Mouse (Mus musculus) lung, embryonic 16.5 days (tissue): ENCODE results near the gene Dnmbp. TPM values are rescaled to one million over a fixed set of nuclear protein-coding genes. Genes with fewer than 3 reads are reported as not detected.
"Not testable (repeated sequence)": the region's sequence is repeated elsewhere in the genome, so short reads cannot be mapped to it uniquely, and the experiment has no call there.

Source experiments
- ATAC-seq: fragments of 200-750 bp; cut with Nextera tagmentation; 2 replicates; pipeline ENCODE4 v1.8.0; 2017; ENCODE audit warnings: low read depth, mild to moderate bottlenecking, moderate library complexity
- H3K27ac ChIP-seq: fragments of 300-500 bp; sonication (generic); 2 replicates; pipeline ENCODE4 v1.5.1; 2014; ENCODE audit warnings: mild to moderate bottlenecking, control low read depth, low read length
- H3K27me3 ChIP-seq: fragments of 300-500 bp; sonication (generic); 2 replicates; pipeline ENCODE4 v1.6.1; 2014; ENCODE audit warnings: low read depth, low read length, mixed read lengths; ENCODE audit not compliant: control insufficient read depth, insufficient read depth
- H3K36me3 ChIP-seq: fragments of 300-500 bp; sonication (generic); 2 replicates; pipeline ENCODE4 v1.6.1; 2014; ENCODE audit warnings: low read length; ENCODE audit not compliant: control insufficient read depth, insufficient read depth
- H3K4me1 ChIP-seq: fragments of 300-500 bp; sonication (generic); replicated peaks from 2 replicates; pipeline ENCODE4 v1.6.1; 2014; ENCODE audit warnings: low read length, mixed read lengths; ENCODE audit not compliant: control insufficient read depth, insufficient read depth
- H3K4me2 ChIP-seq: fragments of 300-500 bp; sonication (generic); 2 replicates; pipeline ENCODE4 v1.6.1; 2014; ENCODE audit warnings: low read depth, low read length, control low read depth
- H3K4me3 ChIP-seq: fragments of 300-500 bp; sonication (generic); 2 replicates; pipeline ENCODE4 v1.5.1; 2014; ENCODE audit warnings: mild to moderate bottlenecking, low read length, control low read depth
- H3K9ac ChIP-seq: fragments of 300-500 bp; sonication (generic); 2 replicates; pipeline ENCODE4 v1.6.1; 2014; ENCODE audit warnings: low read length, control low read depth
- H3K9me3 ChIP-seq: fragments of 300-500 bp; sonication (generic); 2 replicates; pipeline ENCODE4 v1.6.1; 2016; ENCODE audit warnings: low read length; ENCODE audit not compliant: control insufficient read depth
- WGBS: fragments of 180-500 bp; shearing (Covaris S2); extraction: QIAGEN DNeasy Blood & Tissue Kit; methylation state at CpG from one replicate; pipeline ENCODE4 v1.1.7; 2014; 5-methylcytosine and 5-hydroxymethylcytosine counted together
- polyA plus RNA-seq: library from polyadenylated mRNA; unstranded; fragments of >200 nt; fragmentation: Nextera tagmentation; extraction: Ambion mirVana; gene quantifications from 2 replicates; pipeline ENCODE4 v1.2.1, GENCODE M21; 2015

Gene Dnmbp
- polyA plus RNA-seq, 1 experiment from 2014 or later, result 22.1 TPM

DNA sequence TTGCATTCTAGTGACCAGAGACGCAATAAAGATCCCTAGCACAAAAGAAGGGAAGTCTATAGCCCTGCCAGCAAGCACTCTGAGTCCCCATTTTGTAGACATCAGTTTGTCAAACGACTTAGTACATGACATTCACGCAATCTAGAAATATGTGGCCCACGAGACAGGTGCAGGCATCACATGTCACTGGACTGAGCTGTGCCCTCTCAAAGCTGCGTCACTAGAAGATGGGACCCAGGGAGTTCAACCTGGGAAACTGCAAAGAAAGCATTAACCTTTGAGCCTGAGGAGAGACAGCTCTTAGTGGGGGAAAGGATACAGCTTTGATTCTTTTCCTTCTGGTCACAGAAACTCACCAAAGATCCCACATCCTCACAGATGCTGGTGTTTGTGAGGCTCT lies 15.3 kb upstream of the Dnmbp start:
- ATAC-seq, result no peak
- H3K27ac ChIP-seq, result no peak overlapping the region
- 69% methylated on average over 5 of the region's 5 CpGs for WGBS
- H3K9ac ChIP-seq, result no peak overlapping the region
- H3K4me3 ChIP-seq, result no peak overlapping the region
- no peak overlapping the region for H3K4me2 ChIP-seq
- no peaks in the 10 kb centered on the region for H3K27me3 ChIP-seq
- H3K4me1 ChIP-seq, result peaks cover 8% of the 10 kb centered on the region
- no peaks in the 10 kb centered on the region for H3K36me3 ChIP-seq
- H3K9me3 ChIP-seq, result no peaks in the 10 kb centered on the region

DNA sequence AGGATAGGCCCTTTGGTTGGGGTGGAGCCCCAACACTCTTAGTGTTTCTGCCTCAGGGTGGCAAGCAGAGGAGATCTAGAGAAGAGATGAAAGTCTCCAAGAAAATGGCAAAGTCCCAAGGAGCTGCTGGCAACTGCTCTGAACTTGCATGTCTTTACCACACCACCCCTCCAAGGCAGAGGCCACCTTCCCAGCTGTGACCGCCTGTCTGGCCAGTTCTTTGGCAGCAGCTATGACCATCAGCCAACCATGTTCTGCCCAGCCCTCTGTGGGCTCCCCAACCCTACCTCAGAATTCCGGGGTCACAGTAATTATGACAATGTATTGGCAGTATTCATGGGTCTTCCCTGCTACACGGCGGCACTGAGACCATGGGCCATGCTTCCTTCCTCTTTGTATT lies 14.9 kb upstream of the Dnmbp start:
- 68% methylated on average over 4 of the region's 4 CpGs for WGBS
- no peak overlapping the region for H3K27ac ChIP-seq
- ATAC-seq, result no peak

DNA sequence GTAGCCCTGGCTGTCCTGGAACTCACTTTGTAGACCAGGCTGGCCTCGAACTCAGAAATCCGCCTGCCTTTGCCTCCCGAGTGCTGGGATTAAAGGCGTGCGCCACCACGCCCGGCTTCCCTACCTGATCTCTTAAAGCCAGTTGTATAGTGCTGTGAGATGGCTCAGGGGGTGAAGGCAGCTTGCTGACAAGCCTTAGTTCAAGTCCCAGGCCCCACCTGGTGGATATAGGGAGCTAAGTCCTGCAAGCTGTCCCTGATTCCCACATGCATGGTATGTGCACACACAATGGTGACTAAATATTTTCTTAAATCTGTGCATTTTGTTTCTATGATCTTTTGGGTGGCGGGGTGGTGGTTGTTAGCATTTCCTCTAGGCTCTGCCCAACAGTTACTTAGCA lies 12.9 kb upstream of the Dnmbp start:
- not testable (repeated sequence) for H3K27ac ChIP-seq, H3K4me3 ChIP-seq, H3K9me3 ChIP-seq, H3K4me1 ChIP-seq, H3K36me3 ChIP-seq, H3K4me2 ChIP-seq, H3K9ac ChIP-seq, H3K27me3 ChIP-seq, ATAC-seq
- WGBS, result 81% methylated on average over 8 of the region's 8 CpGs

More for the DNA sequence above, 14.9 kb upstream of the Dnmbp start:
- H3K9ac ChIP-seq, result no peak overlapping the region
- H3K4me1 ChIP-seq, result peaks cover 8% of the 10 kb centered on the region
- no peaks in the 10 kb centered on the region for H3K9me3 ChIP-seq
- no peaks in the 10 kb centered on the region for H3K36me3 ChIP-seq
- H3K4me3 ChIP-seq, result no peak overlapping the region
- H3K27me3 ChIP-seq, result no peaks in the 10 kb centered on the region
- no peak overlapping the region for H3K4me2 ChIP-seq

DNA sequence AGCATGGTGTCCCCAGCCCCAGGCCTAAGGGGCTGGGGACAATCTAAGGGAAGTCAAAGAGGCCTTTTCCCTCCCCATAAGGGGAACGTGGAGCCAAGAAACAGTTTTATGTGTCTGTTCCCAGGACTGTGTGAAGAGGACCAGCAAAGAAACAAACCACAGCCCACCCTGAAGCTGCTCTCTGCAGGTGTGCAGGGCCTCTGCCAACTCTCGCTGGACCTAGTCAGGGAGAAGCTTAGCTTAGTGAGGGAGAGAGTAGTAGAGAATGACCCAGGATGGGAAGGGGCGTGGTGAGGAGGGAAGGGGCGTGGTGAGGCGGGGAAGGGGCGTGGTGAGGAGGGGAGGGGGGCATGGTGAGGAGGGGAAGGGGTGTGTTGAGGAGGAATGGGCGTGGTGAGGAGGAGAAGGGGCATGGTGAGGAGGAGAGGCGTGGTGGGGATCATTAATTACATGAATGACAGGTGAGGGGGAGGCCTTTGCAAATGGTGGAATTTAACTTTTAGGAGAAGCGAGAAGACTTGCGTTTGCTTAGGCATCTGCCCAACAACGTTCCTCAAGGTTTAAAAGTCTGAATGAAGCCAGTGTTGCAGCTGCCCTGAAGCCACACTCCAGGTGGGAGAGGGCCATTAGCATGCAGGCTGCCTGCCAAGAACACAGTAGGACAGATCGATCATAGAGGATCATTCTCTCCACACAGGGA lies 9.3 kb upstream of the Dnmbp start:
- ATAC-seq, result peak; percentile 41; the same call in 1 of the 2 replicates
- H3K27ac ChIP-seq, result no peak overlapping the region

DNA sequence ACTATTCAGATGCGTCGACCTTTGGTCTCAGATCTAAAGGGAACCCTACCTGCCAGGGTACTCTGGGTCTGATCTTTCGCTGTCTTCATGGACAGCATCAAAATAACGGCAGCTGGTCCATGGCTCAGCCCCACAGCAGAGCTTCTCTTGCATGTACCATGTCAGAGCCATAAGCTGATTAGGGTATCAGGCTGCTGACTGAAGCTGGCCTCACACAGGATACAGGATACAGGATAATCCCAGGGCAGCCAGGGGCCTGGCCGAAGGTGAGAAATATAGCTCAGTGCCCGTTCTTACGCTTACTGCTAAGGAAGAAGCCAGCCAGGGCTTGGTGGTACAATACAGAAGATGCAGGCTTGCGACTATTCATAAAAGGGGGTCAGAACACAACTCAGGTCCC lies 4.6 kb upstream of the Dnmbp start:
- no peaks in the 10 kb centered on the region for H3K27me3 ChIP-seq
- no peak overlapping the region for H3K27ac ChIP-seq
- 0 out of 2 replicates have a peak, but pooled peaks cover 3% of the 10 kb centered on the region for H3K4me1 ChIP-seq
- no peaks in the 10 kb centered on the region for H3K36me3 ChIP-seq
- H3K9me3 ChIP-seq, result no peaks in the 10 kb centered on the region
- no peak overlapping the region for H3K4me3 ChIP-seq
- no peak overlapping the region for H3K4me2 ChIP-seq
- ATAC-seq, result no peak
- no peak overlapping the region for H3K9ac ChIP-seq
- WGBS, result 82% methylated on average over 8 of the region's 8 CpGs

More for the DNA sequence above, 9.3 kb upstream of the Dnmbp start:
- Histone ChIP-seq H3K9me3 (no peaks in the 10 kb centered on the region), H3K4me2 (no peak overlapping the region), H3K27me3 (no peaks in the 10 kb centered on the region), H3K4me1 (no peaks in the 10 kb centered on the region), H3K9ac (no peak overlapping the region), H3K4me3 (no peak overlapping the region), H3K36me3 (no peaks in the 10 kb centered on the region)
- 8% methylated on average over 12 of the region's 12 CpGs for WGBS

DNA sequence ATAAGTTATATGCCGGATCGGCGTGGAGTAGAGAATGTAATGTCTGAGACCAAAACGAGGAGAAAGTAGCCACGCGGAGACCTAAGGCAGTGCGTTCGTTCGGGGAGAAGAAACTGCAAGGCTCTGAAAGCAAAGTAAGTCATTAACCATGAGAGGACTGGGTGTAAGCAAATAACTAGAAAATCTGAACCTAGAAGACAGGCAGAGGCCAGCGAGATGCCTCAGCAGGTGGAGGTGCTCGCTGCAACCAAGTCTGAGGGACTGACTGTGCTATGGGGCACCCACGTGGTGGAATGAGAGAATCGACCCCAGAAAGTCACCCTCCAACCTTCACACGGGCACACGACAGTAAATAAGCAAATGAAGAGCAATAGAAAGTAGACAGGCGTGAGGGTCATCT lies 3.1 kb upstream of the Dnmbp start:
- H3K9ac ChIP-seq, result no peak overlapping the region
- H3K9me3 ChIP-seq, result no peaks in the 10 kb centered on the region
- no peak overlapping the region for H3K4me3 ChIP-seq
- no peaks in the 10 kb centered on the region for H3K27me3 ChIP-seq
- H3K4me2 ChIP-seq, result no peak overlapping the region
- H3K36me3 ChIP-seq, result no peaks in the 10 kb centered on the region
- ATAC-seq, result no peak
- 57% methylated on average over 16 of the region's 16 CpGs for WGBS
- H3K4me1 ChIP-seq, result peaks cover 12% of the 10 kb centered on the region
- H3K27ac ChIP-seq, result no peak overlapping the region

DNA sequence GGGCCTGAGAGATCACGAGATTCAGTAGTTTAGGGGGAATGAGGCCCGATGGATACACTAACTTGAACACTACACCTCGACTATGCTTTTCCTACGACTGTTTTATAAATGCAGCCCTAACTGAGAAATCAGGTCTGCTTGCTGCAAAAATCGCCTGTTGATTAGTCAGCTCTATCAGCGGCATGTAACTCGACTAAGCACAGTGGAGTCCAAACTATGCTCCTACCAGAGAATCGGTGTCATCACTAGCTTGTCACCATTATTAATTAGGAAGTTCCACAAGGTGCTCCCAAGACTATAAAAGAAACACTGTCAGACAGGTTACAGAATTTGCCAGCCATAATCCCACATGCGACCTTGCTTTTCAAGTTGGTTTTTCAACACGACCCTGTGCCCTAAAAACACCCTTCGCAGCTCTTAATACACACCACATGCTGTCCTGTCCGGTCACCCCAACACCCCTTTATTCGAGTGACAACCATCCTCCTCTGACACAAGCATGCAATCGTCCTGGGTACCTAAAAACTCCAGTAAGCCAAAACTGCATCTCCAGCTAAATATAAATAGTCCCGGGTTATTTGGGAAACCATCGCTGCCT lies 721 bp downstream of the Dnmbp start:
- no peak for ATAC-seq

DNA sequence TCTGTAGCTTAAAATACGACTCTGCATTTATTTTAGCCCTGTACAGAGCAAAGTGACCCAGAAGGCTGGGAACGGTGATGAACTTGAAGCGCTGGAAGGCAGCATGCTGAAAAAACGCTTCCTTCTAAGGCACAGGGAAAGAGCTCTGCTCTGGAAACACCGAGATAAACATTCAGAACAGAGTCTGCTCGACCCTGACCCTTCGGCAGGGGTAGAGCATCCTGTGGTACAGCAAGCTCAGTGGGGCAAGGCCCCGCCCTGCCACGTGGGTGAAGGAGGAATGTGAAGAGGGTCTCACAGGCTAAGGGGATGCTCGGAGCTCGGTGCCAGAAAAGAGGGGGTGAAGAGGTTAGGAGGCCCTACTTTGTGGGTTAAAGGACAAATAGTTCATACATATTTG lies 1.6 kb downstream of the Dnmbp start:
- peak overlapping the region; percentile 65 for H3K4me2 ChIP-seq
- peak overlapping the region; percentile 10; the same call in 1 of the 2 replicates for H3K9ac ChIP-seq
- no peaks in the 10 kb centered on the region for H3K27me3 ChIP-seq
- H3K9me3 ChIP-seq, result no peaks in the 10 kb centered on the region
- peak overlapping the region; percentile 3; the same call in 1 of the 2 replicates for H3K27ac ChIP-seq
- H3K4me1 ChIP-seq, result peaks cover 15% of the 10 kb centered on the region
- no peak for ATAC-seq
- no peaks in the 10 kb centered on the region for H3K36me3 ChIP-seq
- 14% methylated on average over 11 of the region's 11 CpGs for WGBS
- peak overlapping the region; percentile 7; the same call in 1 of the 2 replicates for H3K4me3 ChIP-seq

More for the DNA sequence above, 721 bp downstream of the Dnmbp start:
- H3K9ac ChIP-seq, result peak overlapping the region; percentile 88
- H3K4me2 ChIP-seq, result peak overlapping the region; percentile 65
- 13% methylated on average over 16 of the region's 16 CpGs for WGBS
- peaks cover 15% of the 10 kb centered on the region for H3K4me1 ChIP-seq
- H3K36me3 ChIP-seq, result no peaks in the 10 kb centered on the region
- peak overlapping the region; percentile 77; the same call in 1 of the 2 replicates for H3K27ac ChIP-seq
- H3K27me3 ChIP-seq, result no peaks in the 10 kb centered on the region
- H3K9me3 ChIP-seq, result no peaks in the 10 kb centered on the region
- peak overlapping the region; percentile 77 for H3K4me3 ChIP-seq

DNA sequence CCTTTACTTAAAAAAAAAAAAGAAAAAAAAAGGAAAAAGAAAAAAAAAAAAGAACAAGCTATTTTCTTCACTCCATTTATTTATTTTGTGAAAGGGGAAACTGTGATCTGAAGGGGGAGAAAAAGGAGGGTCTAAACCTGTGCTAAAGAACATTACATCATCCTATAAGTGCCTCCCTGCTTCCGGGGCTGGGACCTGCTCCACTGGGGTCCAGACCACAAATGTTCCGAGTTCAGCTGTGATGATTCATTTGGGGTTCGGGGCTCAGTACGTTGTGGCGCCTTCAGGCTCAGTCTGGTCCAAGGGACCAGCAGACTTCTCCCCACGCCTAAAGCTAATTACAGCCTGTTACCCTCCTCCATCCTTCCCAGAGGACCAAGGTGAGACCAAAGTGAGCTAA lies 9.1 kb downstream of the Dnmbp start:
- Histone ChIP-seq H3K4me3 (no peak overlapping the region), H3K4me1 (peaks cover 16% of the 10 kb centered on the region), H3K4me2 (no peak overlapping the region), H3K36me3 (no peaks in the 10 kb centered on the region), H3K9ac (no peak overlapping the region), H3K9me3 (no peaks in the 10 kb centered on the region), H3K27ac (no peak overlapping the region), H3K27me3 (no peaks in the 10 kb centered on the region)
- no peak for ATAC-seq
- 87% methylated on average over 6 of the region's 6 CpGs for WGBS
